Mouse (Mus musculus) kidney, postnatal 14 days (tissue): Measurements from ENCODE around the gene Gabra6.

Experiments
- DNase-seq: peaks from one replicate; pipeline ENCODE4 v3.0.0; 2022; ENCODE audit warnings: mixed read lengths

Gene Gabra6

GRCm38 (mm10) chr11:42320882-42321281, at the start of gene Gabra6:
Gene Gabra6, minus strand, starts transcription at chr11:42321072.
- no peak for DNase-seq

- DNase-seq = no peak
Observed at GRCm38 (mm10) chr11:42365544-42365943, 44.7 kb upstream of the Gabra6 start.

GRCm38 (mm10) chr11:42332121-42332520, 11.2 kb upstream of the Gabra6 start:
- DNase-seq = no peak

- no peak for DNase-seq
Observed at GRCm38 (mm10) chr11:42326262-42326661, 5.4 kb upstream of the Gabra6 start.

- DNase-seq = no peak
Observed at GRCm38 (mm10) chr11:42321560-42321959, 688 bp upstream of the Gabra6 start.

GRCm38 (mm10) chr11:42319521-42319920, 1.4 kb downstream of the Gabra6 start:
- no peak for DNase-seq

GRCm38 (mm10) chr11:42319101-42319500, 1.8 kb downstream of the Gabra6 start:
- DNase-seq = no peak

GRCm38 (mm10) chr11:42317985-42318384, 2.9 kb downstream of the Gabra6 start:
- DNase-seq = no peak

GRCm38 (mm10) chr11:42314850-42315249, 6.0 kb downstream of the Gabra6 start:
- no peak for DNase-seq

GRCm38 (mm10) chr11:42310892-42311291, 10.0 kb downstream of the Gabra6 start:
- no peak for DNase-seq

GRCm38 (mm10) chr11:42309086-42309485, 11.8 kb downstream of the Gabra6 start:
- DNase-seq = no peak

- DNase-seq = no peak
Observed at GRCm38 (mm10) chr11:42306095-42306494, 14.8 kb downstream of the Gabra6 start.

- DNase-seq = no peak
Observed at GRCm38 (mm10) chr11:42258978-42259377, 61.9 kb downstream of the Gabra6 start.
